Comparison of ENCODE assay signal across 7 mouse cellular contexts in genomic region chr2:37451667-37452375, GRCm38 (mm10). TPM values are rescaled to one million over a fixed set of nuclear protein-coding genes. Genes with fewer than 3 reads are reported as not detected.
DNase-seq lines count a peak whose midpoint lies in the region; ATAC-seq lines count a peak whose summit lies in the region.

No protein-coding gene starts in this region.

- peak; percentile 99 for ATAC-seq in granulocyte monocyte progenitor cell, adult 5-6 weeks (replicated peaks; ENCODE audit: poor library complexity, severe bottlenecking)
- ATAC-seq in midbrain, embryonic 13.5 days: peak; percentile 99

- peak; percentile 90 for DNase-seq in adrenal gland, adult 8-10 months
- DNase-seq in embryo, embryonic 9.5 days (ENCODE audit: extremely low spot score): peak; percentile 92
- peak; percentile 91 for DNase-seq in kidney, adult 11 months
- peak; percentile 97 for DNase-seq in limb, embryonic 10.5 days (ENCODE audit: low spot score)
- DNase-seq in spleen, adult 12 weeks (ENCODE audit: low spot score): peak; percentile 84

- peak overlapping the region; percentile 96 for H3K27ac ChIP-seq in limb, embryonic 10.5 days
- H3K27ac ChIP-seq in midbrain, embryonic 13.5 days: peak overlapping the region; percentile 83

- peak overlapping the region; percentile 89 for H3K4me3 ChIP-seq in limb, embryonic 10.5 days
- H3K4me3 ChIP-seq in midbrain, embryonic 13.5 days (replicated peaks): peak overlapping the region; percentile 71

- H3K9ac ChIP-seq in midbrain, embryonic 13.5 days (replicated peaks): peak overlapping the region; percentile 90

- H3K9me3 ChIP-seq in limb, embryonic 10.5 days (replicated peaks): no peaks in the 10 kb centered on the region
- H3K9me3 ChIP-seq in midbrain, embryonic 13.5 days: no peaks in the 10 kb centered on the region

- H3K4me2 ChIP-seq in midbrain, embryonic 13.5 days (replicated peaks): peak overlapping the region; percentile 74

- H3K36me3 ChIP-seq in limb, embryonic 10.5 days: peaks cover 14% of the 10 kb centered on the region
- H3K36me3 ChIP-seq in midbrain, embryonic 13.5 days: no peaks in the 10 kb centered on the region

- H3K4me1 ChIP-seq in limb, embryonic 10.5 days: peaks cover 12% of the 10 kb centered on the region
- peaks cover 19% of the 10 kb centered on the region for H3K4me1 ChIP-seq in midbrain, embryonic 13.5 days (replicated peaks)

- WGBS in limb, embryonic 10.5 days: 10% methylated on average over 42 of the region's 44 CpGs
- 9% methylated on average over 38 of the region's 44 CpGs for WGBS in midbrain, embryonic 13.5 days

- H3K27me3 ChIP-seq in limb, embryonic 10.5 days (ENCODE audit: low read depth, poor library complexity, severe bottlenecking): no peaks in the 10 kb centered on the region
- no peaks in the 10 kb centered on the region for H3K27me3 ChIP-seq in midbrain, embryonic 13.5 days

RNA-seq across cellular contexts. Expression of gene Rabgap1, which starts 8.7 kb away (rescaled TPM):
- total RNA-seq in adrenal gland, adult 8-10 months (2022): 10 to 100 TPM; 59.7 to 90.2 (median 74.4) TPM
- 20.8 and 22.0 TPM in 2 replicates for total RNA-seq in granulocyte monocyte progenitor cell, adult 5-6 weeks (2014; fragmentation: Nextera tagmentation)
- total RNA-seq in granulocyte monocyte progenitor cell, adult 5-6 weeks (2017): 22.7 and 24.1 TPM in 2 replicates
- 37.6 and 46.9 TPM in 2 replicates for polyA plus RNA-seq in limb, embryonic 10.5 days (2016; fragmentation: Nextera tagmentation; extraction: Ambion mirVana)
- 60.2 and 67.7 TPM in 2 replicates for polyA plus RNA-seq in midbrain, embryonic 13.5 days (2015; fragmentation: Nextera tagmentation; extraction: Ambion mirVana)

RNA-seq across cellular contexts. Expression of gene Zbtb6, which starts 8.8 kb away (rescaled TPM):
- 10 to 100 TPM; 15.4 to 17.6 (median 16.7) TPM for total RNA-seq in adrenal gland, adult 8-10 months (2022)
- 7.8 and 10.8 TPM in 2 replicates for total RNA-seq in granulocyte monocyte progenitor cell, adult 5-6 weeks (2014; fragmentation: Nextera tagmentation)
- 19.7 and 20.7 TPM in 2 replicates for total RNA-seq in granulocyte monocyte progenitor cell, adult 5-6 weeks (2017)
- polyA plus RNA-seq in limb, embryonic 10.5 days (2016; fragmentation: Nextera tagmentation; extraction: Ambion mirVana): 3.6 and 5.6 TPM in 2 replicates
- polyA plus RNA-seq in midbrain, embryonic 13.5 days (2015; fragmentation: Nextera tagmentation; extraction: Ambion mirVana): 15.9 TPM in 2 replicates

RNA-seq across cellular contexts. Expression of gene Zbtb26, which starts 8.9 kb away (rescaled TPM):
- total RNA-seq in adrenal gland, adult 8-10 months (2022): 10 to 100 TPM in 3 of 4 experiments, 1 to 10 TPM in 1; 7.6 to 12.3 (median 11.3) TPM
- total RNA-seq in granulocyte monocyte progenitor cell, adult 5-6 weeks (2014; fragmentation: Nextera tagmentation): 5.8 and 9.4 TPM in 2 replicates
- total RNA-seq in granulocyte monocyte progenitor cell, adult 5-6 weeks (2017): 7.0 and 10.9 TPM in 2 replicates
- polyA plus RNA-seq in limb, embryonic 10.5 days (2016; fragmentation: Nextera tagmentation; extraction: Ambion mirVana): 9.2 and 12.0 TPM in 2 replicates
- polyA plus RNA-seq in midbrain, embryonic 13.5 days (2015; fragmentation: Nextera tagmentation; extraction: Ambion mirVana): 9.7 and 9.9 TPM in 2 replicates

RNA-seq across cellular contexts. Expression of gene Rc3h2, which starts 29.1 kb away (rescaled TPM):
- 10 to 100 TPM; 35.5 to 62.9 (median 52.4) TPM for total RNA-seq in adrenal gland, adult 8-10 months (2022)
- 27.2 and 33.1 TPM in 2 replicates for total RNA-seq in granulocyte monocyte progenitor cell, adult 5-6 weeks (2014; fragmentation: Nextera tagmentation)
- total RNA-seq in granulocyte monocyte progenitor cell, adult 5-6 weeks (2017): 28.5 and 28.9 TPM in 2 replicates
- polyA plus RNA-seq in limb, embryonic 10.5 days (2016; fragmentation: Nextera tagmentation; extraction: Ambion mirVana): 15.1 and 18.6 TPM in 2 replicates
- 26.1 and 28.0 TPM in 2 replicates for polyA plus RNA-seq in midbrain, embryonic 13.5 days (2015; fragmentation: Nextera tagmentation; extraction: Ambion mirVana)

Comparison
In these comparisons a context has a peak if more than half of its experiments do, and no peak if none do; other contexts are left out.
1. Peak in every context shown above with its lines: DNase-seq, ATAC-seq, H3K4me3 ChIP-seq and H3K27ac ChIP-seq.